Mouse (Mus musculus) gastrocnemius, adult 8-10 months (tissue): Measurements from ENCODE around the gene Lrtm2. TPM values are rescaled to one million over a fixed set of nuclear protein-coding genes. Genes with fewer than 3 reads are reported as not detected.

Experiments used
- DNase-seq, 2 experiments: peaks; one replicate each; pipeline ENCODE4 v3.0.0; 2022; ENCODE audit warnings: low spot score in 2 of 2
- total RNA-seq, 4 experiments: library from RNA; stranded (reverse); gene quantifications; 2 replicates each; pipeline ENCODE4 v1.2.4; 2022

The Lrtm2 gene
- total RNA-seq, 4 experiments from 2014 or later, result 0.07 to 0.31 (median 0.19) TPM

DNA sequence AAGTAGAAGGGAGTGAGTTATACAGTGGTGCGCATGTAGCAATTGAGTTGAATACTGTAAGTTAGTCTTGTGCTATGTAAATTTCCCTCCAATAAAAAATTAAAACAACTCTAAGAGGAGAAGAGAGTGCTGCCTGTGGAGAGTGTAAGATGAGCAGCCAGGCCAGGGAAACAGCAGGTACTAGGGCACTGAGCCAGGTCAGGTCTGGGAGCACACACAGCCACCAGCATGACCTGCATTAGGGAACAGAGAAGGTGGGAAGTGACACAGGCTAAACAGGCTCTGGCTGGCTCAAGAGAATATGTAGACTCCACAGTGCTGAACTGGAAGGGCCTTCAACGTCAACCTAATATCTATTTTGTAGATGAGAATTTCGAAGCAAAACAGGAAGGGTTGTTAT is 29.3 kb downstream of the Lrtm2 start:
- no peak for DNase-seq

DNA sequence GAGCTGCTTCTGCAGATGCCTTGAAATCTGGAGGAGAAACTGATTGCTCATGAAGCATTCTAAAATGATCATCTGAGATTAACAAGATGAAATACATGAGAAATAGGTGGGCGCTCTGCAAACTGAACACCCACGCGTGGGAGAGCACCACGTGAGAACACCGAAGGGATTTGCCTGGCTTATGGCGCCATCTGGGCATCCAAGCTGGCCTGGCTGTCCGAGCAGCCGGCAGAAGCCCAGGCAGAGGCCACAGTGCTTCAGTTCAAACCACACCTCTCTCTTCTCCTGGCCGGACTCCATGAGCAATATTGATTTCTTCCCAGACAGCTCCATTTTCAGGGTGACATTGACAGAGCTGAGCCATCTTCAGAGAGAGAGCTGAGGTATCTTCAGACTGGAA is 49.8 kb downstream of the Lrtm2 start:
- no peak for DNase-seq

DNA sequence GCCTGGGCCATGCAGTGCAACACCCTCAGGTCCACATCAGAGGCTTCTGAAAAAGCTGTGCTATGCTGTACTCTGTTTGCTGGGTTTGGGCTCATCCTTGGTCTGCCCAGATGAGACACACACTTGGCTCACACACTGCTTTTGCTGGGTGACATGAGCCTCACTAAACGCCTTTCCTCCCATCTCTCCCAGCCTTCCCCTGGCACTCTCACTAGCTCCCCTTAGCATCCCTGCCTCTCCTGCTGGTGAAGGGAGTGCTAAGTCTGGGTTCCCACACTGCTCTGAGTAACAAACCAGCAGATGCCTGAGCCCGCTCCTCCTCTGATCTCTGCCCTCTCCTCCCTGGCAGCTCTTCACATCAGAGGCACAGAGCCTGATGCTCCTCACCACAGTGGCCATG is 53.9 kb downstream of the Lrtm2 start:
- DNase-seq, result no peak

Other genes with a start within 250 kb of the Lrtm2 start
- gene Dcp1b, start 155.5 kb downstream of the Lrtm2 start, total RNA-seq, result 1 to 10 TPM; 3.3 to 6.1 (median 4.4) TPM
- 1 to 10 TPM in 2 of 4 experiments, under 1 TPM in 2; 0.61 to 1.3 (median 0.90) TPM for gene Cacna1c, start 134.3 kb downstream of the Lrtm2 start, total RNA-seq
- 1 to 10 TPM in 3 of 4 experiments, under 1 TPM in 1; 0.11 to 2.2 (median 1.6) TPM for gene Cacna2d4, start 94.2 kb downstream of the Lrtm2 start, total RNA-seq
- gene Adipor2, start 86.9 kb upstream of the Lrtm2 start, total RNA-seq, result 100 to 1,000 TPM in 1 of 4 experiments, 10 to 100 TPM in 3; 89.7 to 104 (median 97.1) TPM
- gene Fbxl14, start 148.9 kb upstream of the Lrtm2 start, total RNA-seq, result 10 to 100 TPM; 10.2 to 13.8 (median 11.8) TPM
- gene Wnt5b, start 213.6 kb upstream of the Lrtm2 start, total RNA-seq, result 1 to 10 TPM; 1.3 to 1.9 (median 1.7) TPM